Mouse (Mus musculus) yolk sac, embryonic 10.5 days (tissue): ENCODE measurements around the gene Nps.
A peak's percentile ranks its signal among the peaks of the same experiment; 100 is the strongest.
"Not testable (repeated sequence)": the region's sequence is repeated elsewhere in the genome, so short reads cannot be mapped to it uniquely, and the experiment has no call there.

Experiments used
- DNase-seq: peaks from one replicate; pipeline ENCODE4 v3.0.0-alpha.2; 2017; ENCODE audit warnings: low spot score

The Nps gene

DNA sequence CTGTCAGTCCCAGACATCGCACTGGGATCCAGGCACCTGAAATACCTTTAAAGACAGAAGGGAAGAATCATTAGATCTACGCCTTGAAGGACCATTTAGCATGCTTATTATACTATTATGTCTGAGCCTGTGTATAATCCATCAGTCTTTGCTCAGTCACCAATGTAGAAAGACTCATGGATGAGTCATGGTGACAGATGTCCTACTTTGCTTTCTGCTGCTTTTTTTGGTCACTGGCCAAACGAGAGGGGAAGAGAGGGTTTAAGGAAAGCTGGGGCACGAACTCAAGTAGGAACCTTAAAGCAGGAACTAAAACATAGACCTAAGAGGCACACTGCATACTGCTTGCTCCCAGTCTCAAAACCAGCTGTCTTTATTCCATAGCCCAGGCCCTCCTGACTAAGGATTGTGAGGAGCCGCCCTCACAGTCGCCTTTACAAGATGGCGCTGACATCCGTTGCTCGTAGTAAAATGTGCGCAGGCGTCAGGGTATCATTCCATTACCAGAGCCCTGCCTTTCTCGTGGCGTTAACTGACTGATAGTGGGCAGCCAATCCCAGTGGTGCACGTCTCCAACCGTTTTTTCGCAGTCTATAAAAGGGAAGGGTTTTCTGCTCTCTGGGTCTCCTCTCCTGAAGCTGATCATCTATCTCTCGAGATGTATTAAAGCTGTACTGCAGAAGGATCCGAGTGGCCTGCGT, at the start of gene Nps:
Gene Nps (plus strand): TSS at position 651 of the 701 bp plus-strand sequence.
- not testable (repeated sequence) for DNase-seq

DNA sequence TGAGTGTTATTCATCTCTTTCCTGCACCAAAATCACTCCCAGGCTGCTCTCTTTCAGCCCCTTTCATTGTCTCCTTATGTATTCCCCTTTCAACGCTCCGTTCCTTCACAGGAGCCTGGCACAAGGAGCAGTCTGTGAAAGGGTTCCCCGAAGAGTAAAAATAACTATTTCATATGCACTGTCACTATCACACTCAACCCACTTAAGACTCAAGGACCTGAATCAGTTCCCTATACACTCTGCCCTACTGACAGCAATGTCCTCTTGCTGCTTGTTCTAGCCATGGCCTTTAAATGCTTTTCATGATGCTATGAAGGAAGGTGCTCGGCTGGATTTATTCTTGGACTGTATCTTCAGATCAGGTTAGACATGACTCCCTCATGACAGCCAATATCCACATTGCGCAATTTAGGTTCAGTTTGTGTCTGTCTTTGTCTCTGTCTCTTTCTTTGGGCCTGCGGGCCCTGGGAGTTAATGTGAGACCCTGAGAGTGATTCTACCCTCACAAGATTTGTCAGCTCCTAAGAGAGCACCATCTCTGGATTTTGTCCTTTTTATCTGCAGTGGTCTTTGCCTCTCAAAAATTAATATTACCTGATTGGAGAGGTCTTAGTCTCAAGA, 49.4 kb upstream of the Nps start:
- DNase-seq: no peak

DNA sequence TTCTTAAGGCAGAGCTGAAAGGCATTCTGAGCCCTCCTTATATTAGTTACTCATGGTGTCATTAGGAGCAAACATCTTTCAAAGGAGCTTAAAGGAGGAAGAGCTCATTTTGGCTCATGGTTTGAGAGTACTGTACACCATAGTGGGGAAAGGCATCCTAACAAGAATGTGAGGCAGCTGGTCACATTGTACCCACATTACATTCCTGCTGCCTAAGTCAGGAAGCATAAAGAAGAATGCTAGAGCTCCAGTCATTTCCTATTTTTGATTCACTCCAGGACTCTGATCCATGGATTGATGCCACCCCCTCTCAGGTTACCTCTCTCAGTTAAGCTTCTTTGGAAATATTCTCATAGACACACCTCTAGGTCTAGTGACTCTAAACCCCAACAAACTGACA, 48.2 kb upstream of the Nps start:
- DNase-seq: no peak

DNA sequence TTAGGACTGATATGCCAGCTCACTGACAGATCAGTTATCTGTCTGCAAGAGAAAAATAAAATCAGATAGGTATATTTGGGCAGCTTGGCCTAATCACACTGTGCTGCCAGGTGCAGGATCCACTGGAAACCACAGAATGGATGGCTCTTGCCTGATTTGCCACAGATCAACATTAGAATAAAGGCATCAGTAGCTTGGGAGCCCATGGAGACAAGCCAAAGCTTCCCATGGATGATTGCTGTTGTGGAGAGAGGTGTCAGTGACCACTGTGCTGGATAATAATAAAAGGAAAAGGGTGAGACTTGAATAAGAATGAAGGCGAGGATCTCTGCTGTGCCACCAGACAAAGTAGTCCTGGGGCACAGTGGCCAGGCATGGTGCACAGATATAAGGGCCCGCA, 47.7 kb upstream of the Nps start:
- no peak for DNase-seq

DNA sequence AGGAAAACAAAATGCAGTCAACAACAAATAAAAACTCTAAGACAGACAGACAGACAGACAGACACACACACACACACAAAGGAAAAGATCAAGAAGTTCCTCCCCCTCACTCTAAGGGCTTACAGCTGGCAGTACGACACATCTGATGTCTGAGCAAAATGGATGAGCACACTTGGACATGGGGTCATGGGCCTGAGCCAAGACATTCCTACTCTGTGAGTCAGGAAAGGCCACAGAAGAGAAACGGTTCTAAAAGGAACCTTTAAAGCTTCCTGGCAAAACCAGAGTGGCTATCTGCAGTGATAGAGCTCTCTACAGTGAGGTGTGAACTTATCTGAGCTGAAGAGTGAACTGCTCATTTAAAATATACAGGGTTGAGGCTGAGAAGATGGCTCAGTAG, 46.0 kb upstream of the Nps start:
- no peak for DNase-seq

DNA sequence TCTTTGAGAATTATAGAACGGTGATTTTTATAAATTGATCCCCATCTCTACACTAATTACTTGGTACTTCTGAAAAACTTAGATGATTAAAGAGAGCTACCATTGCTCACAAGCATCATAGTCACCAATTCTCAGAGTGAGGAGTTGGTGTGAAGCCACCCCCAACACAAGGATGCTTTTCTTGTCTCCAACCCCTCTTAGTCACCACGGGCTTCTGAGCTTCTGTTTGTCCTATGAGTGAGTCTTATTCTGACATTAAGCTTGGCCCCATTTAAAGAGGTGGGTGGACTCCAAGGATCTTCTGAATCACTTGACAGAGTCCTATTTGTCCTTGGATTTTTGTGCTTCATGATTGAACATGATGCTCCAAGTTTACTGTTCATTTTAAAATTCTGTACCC, 37.0 kb upstream of the Nps start:
- DNase-seq: no peak

DNA sequence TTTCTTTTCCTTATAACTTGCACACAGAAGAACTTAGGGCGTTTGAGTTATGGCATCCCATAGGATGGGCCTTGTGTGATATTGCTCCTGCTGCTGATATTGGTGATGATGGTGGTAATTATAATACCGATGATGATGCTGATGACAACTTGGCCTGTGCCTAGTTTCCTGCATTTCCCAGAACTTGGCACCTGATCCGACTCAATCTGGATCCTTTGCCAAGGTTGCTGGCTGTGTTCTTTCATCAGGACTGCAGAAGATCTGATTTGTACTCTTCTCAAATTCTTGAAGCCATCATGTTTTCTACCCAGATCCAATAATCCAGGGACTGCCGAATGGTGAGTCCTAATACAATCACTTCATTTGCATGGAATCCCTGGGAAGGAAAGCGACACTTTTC, 32.5 kb upstream of the Nps start:
- no peak for DNase-seq

DNA sequence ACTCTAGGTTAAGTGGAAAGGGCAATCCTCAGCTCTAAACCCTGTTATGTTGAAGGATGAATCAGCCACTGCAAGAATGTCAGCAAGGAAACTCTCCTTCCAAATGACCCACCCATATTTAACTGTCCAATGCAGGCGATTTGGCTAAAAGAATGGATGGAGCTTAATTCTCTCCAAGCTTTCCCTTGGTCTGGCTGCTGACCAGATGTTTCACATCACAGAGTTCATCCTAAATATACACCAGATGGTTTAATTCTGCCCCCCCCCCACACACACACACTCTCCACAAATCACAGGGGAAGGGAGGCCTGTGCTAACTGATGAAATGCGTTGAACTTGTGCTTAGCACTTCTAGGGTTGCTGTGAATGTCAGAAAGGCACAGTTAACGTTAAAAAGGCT, 21.4 kb upstream of the Nps start:
- no peak for DNase-seq

DNA sequence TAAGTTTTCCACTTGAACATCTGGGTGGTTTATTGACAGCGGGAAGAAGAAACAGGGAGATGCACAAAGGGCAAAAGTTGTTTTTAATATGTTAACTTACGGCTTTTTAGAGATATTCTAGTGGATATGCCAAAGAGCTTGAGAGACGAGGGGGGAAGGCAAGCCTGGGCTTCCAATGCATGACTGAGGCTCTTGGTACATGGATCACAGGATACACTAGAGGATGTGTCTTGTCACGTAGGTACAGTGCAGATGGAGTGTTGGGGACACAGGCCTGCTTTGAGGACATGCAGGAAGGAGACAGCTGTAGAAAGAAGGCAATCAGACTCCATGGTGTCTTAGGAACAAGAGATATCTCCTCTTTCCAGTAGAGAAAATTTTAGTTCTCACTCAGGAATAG, 19.1 kb upstream of the Nps start:
- DNase-seq: no peak

DNA sequence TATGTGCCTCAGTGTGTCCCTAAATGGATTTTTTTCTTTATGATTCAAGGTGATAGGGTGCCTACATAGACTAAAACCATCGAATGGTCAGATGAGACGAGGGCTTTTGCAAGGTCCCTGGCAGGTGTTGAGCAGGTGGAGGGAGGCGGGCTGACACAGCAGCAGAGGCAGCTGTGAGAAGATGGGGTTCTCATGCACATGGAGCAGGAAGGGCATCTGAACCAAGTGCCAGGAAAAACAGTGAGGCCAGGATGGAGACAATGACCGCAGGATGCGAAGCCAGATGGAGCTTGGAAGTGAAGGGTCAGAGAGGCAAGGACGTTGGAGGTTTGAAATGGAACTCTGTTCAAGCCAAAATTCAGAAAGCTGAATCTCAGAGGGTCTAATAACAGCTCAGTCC, 18.5 kb upstream of the Nps start:
- no peak for DNase-seq

DNA sequence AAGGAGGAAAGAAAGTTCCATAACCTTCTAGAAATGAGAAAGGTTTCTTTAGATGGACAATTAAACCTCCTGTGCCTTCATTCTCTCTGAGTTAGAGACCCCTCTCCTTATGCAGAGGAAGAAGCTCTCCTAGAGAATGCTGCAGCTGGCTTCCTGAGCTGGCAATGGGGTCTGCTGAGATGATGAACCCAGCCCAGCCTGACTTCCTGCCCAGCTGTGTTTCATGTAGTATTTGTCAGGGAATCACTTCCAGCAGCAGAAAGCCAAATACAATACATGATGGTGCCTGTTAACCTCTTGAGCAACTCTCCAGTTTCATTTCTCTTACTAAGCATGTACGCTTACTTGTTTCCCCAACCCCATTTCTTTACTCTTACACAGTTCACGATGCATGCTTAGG, 17.9 kb upstream of the Nps start:
- no peak for DNase-seq

DNA sequence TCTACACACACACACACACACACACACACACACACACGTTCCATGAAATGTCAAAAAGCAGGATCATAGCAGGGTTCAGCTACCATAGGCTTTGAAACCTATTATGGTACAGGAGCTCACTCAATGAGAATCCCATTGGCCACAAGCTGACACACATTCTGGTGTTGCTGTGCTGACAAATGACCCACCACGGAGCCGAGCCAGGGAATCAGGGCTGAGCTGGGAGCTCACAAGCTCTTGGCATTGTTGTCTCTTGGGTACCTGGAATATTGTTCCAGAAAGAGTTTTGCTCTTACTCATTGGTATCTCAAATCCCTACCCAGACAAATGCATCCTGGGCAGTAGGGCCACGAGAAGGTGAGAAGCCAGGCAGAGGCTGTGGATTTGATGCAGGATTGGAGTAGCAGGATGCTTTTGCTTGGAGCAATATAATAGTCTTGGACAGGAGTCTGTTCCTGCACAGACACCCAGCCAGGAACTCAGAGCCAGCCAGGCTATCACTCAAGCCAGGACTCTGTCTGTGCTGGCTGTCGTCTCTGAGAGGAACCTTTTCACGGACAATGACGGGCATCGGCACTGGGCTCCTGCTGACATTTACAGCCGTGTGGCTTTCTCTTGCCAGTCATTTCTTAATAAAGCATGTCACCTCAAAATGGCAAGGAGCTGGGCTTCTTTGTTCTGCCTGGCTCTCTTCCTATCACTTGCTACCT, 14.2 kb upstream of the Nps start:
- no peak for DNase-seq

DNA sequence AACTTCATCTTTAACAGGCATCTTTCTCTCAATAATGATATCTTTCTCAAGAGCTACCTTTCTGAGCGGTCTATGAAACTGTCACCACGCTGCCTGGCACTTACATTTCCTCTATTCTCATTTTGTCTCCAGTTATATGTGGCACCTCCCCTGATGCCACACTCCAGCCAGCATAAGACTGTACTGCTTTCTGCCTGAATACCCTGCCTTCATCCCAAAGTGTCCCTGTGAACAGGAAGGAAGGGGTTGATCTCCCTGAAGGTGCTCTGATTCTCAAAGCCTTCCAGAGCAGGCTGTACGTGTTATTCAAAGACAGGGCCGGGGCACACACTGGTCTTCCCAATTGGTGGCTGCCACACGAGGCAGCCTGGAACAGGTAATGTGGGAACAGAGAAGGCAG, 12.1 kb upstream of the Nps start:
- DNase-seq: no peak

DNA sequence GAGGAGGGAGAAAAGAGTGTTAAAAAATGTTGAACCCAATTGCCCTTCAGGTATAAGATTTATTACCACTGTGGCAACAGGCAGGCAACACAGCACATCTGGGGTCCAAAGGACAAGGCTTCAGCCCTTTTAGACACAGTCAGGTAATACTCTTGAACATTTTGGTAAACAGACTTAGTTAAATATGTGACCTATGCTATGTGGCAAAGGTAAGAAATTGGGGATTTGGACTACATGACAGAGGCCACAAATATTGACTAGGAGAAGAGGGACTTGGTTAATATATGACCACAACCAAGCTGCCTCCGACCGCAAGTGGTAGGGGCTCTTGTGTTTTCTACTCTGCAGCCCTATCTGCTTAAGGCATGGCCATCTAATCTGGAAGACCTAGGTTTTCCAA, 5.3 kb upstream of the Nps start:
- peak; percentile 66 for DNase-seq

DNA sequence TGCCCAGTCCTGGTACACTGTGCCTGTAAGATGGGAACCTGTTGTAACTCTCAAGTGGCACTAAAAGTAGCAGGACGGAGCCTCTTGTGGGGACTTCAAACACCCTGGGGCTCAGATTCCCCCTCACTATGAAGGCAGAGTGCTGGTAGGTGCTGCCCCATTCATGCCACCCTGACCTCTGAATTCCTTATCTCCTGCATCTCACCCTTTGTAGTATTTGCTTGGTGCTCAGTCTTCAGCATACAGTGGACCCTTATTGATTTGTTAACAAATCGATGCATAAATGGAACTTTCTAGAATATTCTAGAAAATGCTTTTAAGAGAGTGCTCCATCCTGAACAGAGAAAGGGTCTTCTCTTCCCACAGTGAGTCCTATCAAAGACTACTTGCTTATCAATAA, 4.1 kb upstream of the Nps start:
- no peak for DNase-seq

DNA sequence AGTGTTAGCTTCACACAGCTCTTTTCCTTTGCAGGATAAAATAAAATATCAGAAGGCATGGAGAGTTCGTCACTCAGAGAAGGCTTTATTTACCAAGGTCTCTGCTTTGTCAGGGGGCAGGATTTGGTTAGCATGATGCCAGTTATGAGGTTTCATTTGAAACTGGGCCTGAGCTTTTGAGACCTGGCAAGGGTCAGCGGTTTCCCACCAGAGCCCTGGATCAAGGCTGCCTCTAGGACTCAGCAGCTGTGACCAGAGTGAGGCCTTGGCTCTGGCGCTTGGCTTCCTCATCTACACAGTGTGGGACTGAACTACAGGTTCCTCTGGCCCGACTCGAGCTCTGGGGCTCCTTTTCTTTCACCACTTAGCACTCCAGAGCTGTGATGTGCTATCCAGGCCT, 12.5 kb downstream of the Nps start:
- DNase-seq: no peak

DNA sequence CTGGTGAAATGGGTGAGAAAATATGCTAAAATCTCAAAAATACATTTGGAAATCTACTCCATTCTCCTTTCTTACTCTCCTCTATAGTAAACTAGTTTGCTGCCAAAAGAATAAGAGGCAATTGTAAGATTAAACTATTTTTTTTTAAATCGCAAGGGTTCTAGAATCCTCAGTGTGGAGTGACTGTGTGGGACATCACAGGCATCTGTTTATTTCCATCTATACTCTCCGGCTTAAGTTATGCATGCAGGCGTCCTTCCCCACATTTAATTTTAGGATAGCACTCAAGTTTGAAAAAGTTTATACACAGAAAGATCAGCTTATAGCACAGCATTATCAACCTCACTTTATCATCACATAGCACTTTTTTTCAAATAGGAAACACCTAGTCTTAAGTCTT, 24.7 kb downstream of the Nps start:
- no peak for DNase-seq

DNA sequence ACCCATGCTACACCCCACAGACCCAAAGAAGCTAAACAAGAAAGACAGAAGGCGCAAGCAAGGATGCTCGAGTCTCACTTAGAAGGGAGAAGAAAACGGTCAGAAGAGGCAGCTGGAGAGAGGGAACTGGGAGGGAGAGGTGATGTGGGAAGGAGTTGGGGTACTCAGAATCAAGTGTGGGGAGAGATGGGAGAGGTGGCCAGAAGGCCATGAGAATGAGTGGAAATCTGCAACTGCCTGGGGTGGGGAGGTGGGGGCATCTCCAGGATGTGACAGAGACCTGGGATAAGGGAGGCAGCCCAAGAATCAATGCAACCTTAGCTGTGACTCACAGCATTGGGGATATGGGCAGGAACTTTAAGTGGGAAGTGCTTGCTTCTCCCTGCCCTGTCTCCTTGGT, 31.5 kb downstream of the Nps start:
- DNase-seq: no peak

DNA sequence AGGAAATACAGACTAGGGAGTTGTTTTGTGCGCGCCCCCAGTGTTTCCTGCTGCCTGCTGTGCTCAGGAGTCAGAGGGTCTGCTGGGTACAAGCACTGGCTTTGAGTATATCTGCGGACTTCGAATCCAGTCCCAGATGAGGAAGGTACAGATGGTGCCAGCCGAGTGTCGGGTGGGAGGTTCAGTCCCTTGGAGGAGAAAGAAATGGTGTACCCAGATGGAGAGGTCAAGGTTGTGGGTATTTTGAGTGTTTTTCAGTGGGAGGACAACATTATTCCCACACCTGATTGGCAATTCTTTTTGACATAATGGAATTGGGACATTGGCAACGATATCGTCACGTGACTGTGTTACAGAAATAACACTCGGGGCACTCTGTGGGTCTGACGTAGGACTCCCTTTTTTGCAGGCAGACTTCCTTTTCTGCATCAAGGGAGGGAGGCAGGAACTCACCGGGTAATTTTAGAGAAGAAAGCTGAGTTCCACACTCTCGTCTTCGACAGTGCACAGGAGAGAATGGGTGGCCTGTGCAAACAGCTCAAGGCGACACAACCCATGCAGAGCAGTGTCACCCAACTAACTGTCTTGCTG, 33.2 kb downstream of the Nps start:
- no peak for DNase-seq

DNA sequence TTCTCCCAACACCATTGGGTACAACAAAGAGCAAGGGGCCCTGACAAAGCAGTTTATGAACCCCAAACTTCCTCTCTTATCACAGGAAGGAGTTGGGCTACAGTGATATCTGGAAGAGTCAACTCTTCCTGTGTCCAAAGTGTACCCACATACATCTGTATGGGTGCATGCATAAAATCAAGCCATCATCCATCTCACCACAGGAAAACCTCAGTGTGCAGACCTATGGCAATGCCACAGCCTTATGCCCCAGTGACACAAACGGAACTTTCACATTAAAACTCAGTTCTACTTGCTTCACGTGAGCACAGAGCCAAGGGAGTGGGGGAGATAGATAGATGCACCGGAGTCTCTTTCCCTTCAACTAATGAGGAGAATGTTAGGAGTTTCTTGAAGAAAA, 36.0 kb downstream of the Nps start:
- no peak for DNase-seq

DNA sequence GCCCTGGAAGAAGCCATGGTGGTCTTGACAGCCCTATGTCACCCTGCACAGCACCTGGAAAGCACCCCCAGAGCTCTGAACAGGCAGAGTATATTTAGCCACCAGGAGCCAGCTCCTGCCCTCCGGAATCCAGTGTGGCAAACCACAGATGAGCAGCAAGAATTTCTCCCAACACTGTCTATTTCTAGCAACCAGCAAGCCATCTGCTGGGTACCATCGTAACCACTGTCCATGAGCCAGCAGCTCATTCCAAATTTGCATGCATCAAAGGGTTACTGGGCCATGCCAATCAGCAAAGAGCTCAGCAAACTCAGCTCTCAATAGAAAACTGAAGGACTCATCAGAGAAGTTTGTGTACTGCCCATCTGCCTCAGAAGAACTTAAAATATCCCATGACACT, 46.0 kb downstream of the Nps start:
- DNase-seq: no peak
